Mouse (Mus musculus) bone marrow macrophage, adult 2 months (primary cell): ENCODE measurements around the gene Snx17. TPM values are rescaled to one million over a fixed set of nuclear protein-coding genes. Genes with fewer than 3 reads are reported as not detected.
"Not testable (repeated sequence)": the region's sequence is repeated elsewhere in the genome, so short reads cannot be mapped to it uniquely, and the experiment has no call there.

Experiments
- H3K27ac ChIP-seq: 2 replicates; pipeline ENCODE4 v1.5.1; 2012; ENCODE audit warnings: low read depth, low read length; ENCODE audit not compliant: insufficient read depth
- H3K4me1 ChIP-seq: 2 replicates; pipeline ENCODE4 v1.6.1; 2012; ENCODE audit warnings: low read length; ENCODE audit not compliant: control insufficient read depth, insufficient read depth
- H3K4me3 ChIP-seq: 2 replicates; pipeline ENCODE4 v1.5.1; 2012; ENCODE audit warnings: mild to moderate bottlenecking, low read length, moderate library complexity; ENCODE audit not compliant: insufficient read depth
- CTCF ChIP-seq: IDR thresholded peaks from 2 replicates; pipeline ENCODE4 v1.5.1; 2012; ENCODE audit warnings: low read depth, mild to moderate bottlenecking, low read length, moderate library complexity
- POLR2A ChIP-seq: IDR thresholded peaks from 2 replicates; pipeline ENCODE4 v1.6.1; 2012; ENCODE audit warnings: mild to moderate bottlenecking, low read depth, low read length, borderline replicate concordance
- polyA plus RNA-seq: library from polyadenylated mRNA; stranded (reverse); fragments of >200 nt; gene quantifications from 2 replicates; pipeline ENCODE4 v1.2.4, GENCODE M21; 2012; ENCODE audit not compliant: missing spikeins, insufficient read depth, insufficient read length

Snx17 gene
- polyA plus RNA-seq, 1 experiment = 85.8 TPM

- peak overlapping the region; percentile 65 for H3K4me3 ChIP-seq
- peak overlapping the region; percentile 83 for H3K27ac ChIP-seq
- TF ChIP-seq POLR2A (no peak), CTCF (no peak)
- H3K4me1 ChIP-seq = peaks cover 17% of the 10 kb centered on the region
These were observed 9.9 kb downstream of the Snx17 start for GRCm38 (mm10) chr5:31202933-31203332.

GRCm38 (mm10) chr5:31203866-31204265 is 10.8 kb downstream of the Snx17 start:
- H3K4me3 ChIP-seq = no peak overlapping the region
- H3K4me1 ChIP-seq = peaks cover 11% of the 10 kb centered on the region
- no peak overlapping the region for H3K27ac ChIP-seq
- TF ChIP-seq CTCF (no peak), POLR2A (no peak)

GRCm38 (mm10) chr5:31204421-31204820 is 11.4 kb downstream of the Snx17 start:
- TF ChIP-seq POLR2A (no peak), CTCF (no peak)
- Histone ChIP-seq H3K4me1 (peaks cover 6% of the 10 kb centered on the region), H3K4me3 (no peak overlapping the region), H3K27ac (no peak overlapping the region)

DNA sequence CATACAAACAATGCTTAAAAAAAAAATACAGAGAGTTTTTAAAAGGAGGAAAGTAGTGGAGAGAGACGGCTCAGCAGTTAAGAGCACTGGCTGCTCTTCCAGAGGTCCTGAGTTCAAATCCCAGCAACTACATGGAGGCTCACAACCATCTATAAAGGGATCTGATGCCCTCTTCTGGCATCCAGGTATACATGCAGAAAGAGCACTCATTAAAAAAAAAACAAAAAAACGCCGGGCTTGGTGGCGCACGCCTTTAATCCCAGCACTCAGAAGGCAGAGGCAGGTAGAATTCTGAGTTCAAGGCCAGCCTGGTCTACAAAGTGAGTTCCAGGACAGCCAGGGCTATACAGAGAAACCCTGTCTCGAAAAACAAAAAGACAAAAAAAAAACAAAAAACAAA is 23.5 kb downstream of the Snx17 start:
- H3K4me1 ChIP-seq = peaks cover 12% of the 10 kb centered on the region
- not testable (repeated sequence) for H3K4me3 ChIP-seq, H3K27ac ChIP-seq

- Histone ChIP-seq H3K4me3 (no peak overlapping the region), H3K4me1 (peaks cover 9% of the 10 kb centered on the region), H3K27ac (no peak overlapping the region)
- TF ChIP-seq CTCF (no peak), POLR2A (no peak)
These were observed 25.3 kb downstream of the Snx17 start for GRCm38 (mm10) chr5:31218294-31218693.

DNA sequence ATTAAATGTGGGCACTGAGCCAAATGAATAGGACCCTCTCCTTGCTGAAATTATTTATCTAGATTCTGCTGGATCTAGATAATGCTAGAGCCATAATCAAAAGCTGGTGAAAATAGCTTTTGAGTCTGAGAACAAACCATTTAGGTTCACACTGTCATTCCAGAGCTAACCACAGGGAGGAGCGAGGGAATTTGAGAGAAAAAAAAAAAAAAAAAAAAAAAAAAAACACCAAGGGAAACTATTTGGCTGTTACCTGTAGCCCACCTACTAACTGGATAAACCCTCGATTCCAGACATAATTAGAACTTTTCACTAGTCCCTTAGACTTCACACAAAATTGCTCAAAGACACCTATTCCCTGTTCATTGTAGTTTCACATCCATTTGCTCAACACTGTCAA is 26.0 kb downstream of the Snx17 start:
- no peak for TF ChIP-seq POLR2A
- no peak for TF ChIP-seq CTCF
- Histone ChIP-seq H3K4me1 (peaks cover 9% of the 10 kb centered on the region), H3K4me3 (peak overlapping the region; percentile 18), H3K27ac (no peak overlapping the region)

DNA sequence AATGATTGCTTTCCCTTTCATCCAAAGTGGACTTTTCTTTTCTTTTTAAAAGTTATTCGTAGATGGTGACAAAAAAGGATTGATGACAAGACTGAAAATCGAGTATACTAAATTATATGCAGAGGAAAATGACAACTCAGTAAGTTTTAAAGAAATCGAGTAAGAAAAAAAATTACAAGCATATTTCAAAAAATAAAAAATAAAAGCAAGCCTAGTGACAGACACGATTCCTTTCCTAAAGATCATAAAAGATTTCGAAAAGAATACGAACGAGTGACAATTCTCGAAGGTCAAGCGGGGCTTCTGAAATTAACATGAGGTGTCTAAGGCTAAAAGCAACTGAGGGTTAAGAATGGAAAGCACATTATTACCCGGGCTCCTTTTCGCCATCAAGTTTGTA is 26.4 kb downstream of the Snx17 start:
- Histone ChIP-seq H3K27ac (peak overlapping the region; percentile 73), H3K4me1 (peaks cover 9% of the 10 kb centered on the region), H3K4me3 (peak overlapping the region; percentile 98)
- TF ChIP-seq CTCF = no peak
- no peak for TF ChIP-seq POLR2A

DNA sequence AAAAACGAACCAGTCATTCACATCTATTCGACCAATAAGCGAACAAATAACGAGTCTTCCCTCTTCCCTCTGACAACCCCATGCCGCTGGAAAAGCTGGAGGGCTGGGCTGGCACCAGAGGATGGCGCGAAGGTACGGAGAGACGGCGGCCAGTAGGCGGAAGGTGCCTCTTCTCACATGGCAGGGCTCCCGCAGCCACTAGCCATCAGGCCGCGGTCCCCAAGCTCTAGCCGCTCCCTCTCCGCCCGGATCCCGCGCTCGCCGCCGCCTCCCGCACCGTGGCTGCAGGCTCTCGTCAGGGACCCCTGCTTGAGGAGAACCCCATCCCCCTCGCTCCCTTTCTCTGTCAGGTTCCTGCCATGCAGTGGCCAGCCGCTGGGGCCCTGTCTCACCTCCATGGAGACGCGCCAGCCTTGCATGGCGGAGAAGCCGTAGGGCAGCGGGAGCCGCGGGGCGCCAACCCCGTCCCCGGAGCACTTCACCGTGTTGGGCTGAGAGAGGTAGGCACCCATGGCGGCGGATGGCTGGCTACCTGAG is 27.0 kb downstream of the Snx17 start:
- H3K27ac ChIP-seq = peak overlapping the region; percentile 73
- peak overlapping the region; percentile 98 for H3K4me3 ChIP-seq
- 0 out of 2 replicates have a peak, but pooled peaks have one; percentile 5 for TF ChIP-seq CTCF
- TF ChIP-seq POLR2A = no peak
- peaks cover 6% of the 10 kb centered on the region for H3K4me1 ChIP-seq

GRCm38 (mm10) chr5:31220448-31221303 is 27.6 kb downstream of the Snx17 start, which contains the start of gene Ppm1g:
Ppm1g (minus strand) TSS chr5:31220687.
- peak within 1 kb of the TSS; percentile 98 for H3K4me3 ChIP-seq
- no peak for TF ChIP-seq CTCF
- peak; percentile 70; the same call in 1 of the 2 replicates for TF ChIP-seq POLR2A
- peak within 1 kb of the TSS; percentile 82 for H3K27ac ChIP-seq
- peaks cover 6% of the 10 kb centered on the region for H3K4me1 ChIP-seq

GRCm38 (mm10) chr5:31221304-31221945 is 28.4 kb downstream of the Snx17 start:
- Histone ChIP-seq H3K27ac (peak overlapping the region; percentile 82), H3K4me3 (peak overlapping the region; percentile 84), H3K4me1 (peaks cover 6% of the 10 kb centered on the region)
- TF ChIP-seq POLR2A = no peak
- peak; percentile 31; the same call in 1 of the 2 replicates for TF ChIP-seq CTCF
